Mouse (Mus musculus) gastrocnemius, postnatal 36 days (tissue): ENCODE data around the gene Mylk4. TPM values are rescaled to one million over a fixed set of nuclear protein-coding genes. Genes with fewer than 3 reads are reported as not detected.
A peak's percentile ranks its signal among the peaks of the same experiment; 100 is the strongest.

Experiments used
- DNase-seq, 2 experiments: peaks; one replicate each; pipeline ENCODE4 v3.0.0; 2022
- intact Hi-C: fragments of 180-260 bp; cut with DNase I; formaldehyde crosslinking; loops from one replicate; pipeline ENCODE4 v1.15.1; 2025
- total RNA-seq, 2 experiments: library from RNA; stranded (reverse); gene quantifications; 2 replicates each; pipeline ENCODE4 v1.2.3; 2021

The Mylk4 gene
- total RNA-seq, 2 experiments from 2014 or later = 1,458 to 1,785 TPM

GRCm38 (mm10) chr13:32719284-32719683 lies 64.5 kb downstream of the Mylk4 start:
- DNase-seq = no peak
- intact Hi-C loops = no loop called here

GRCm38 (mm10) chr13:32717709-32718108 lies 66.0 kb downstream of the Mylk4 start:
- intact Hi-C loops = no loop called here
- no peak for DNase-seq

- DNase-seq = no peak
Observed at GRCm38 (mm10) chr13:32712568-32712967, 71.2 kb downstream of the Mylk4 start.

GRCm38 (mm10) chr13:32707894-32708293 lies 75.9 kb downstream of the Mylk4 start:
- intact Hi-C loops = no loop called here
- no peak for DNase-seq

More at GRCm38 (mm10) chr13:32712568-32712967, 71.2 kb downstream of the Mylk4 start:
- intact Hi-C loops = no loop called here

GRCm38 (mm10) chr13:32706651-32707288 lies 77.0 kb downstream of the Mylk4 start:
- intact Hi-C loops = no loop called here
- DNase-seq = no peak

GRCm38 (mm10) chr13:32705315-32705714 lies 78.4 kb downstream of the Mylk4 start:
- no peak for DNase-seq
- intact Hi-C loops = no loop called here

- no peak for DNase-seq
Observed at GRCm38 (mm10) chr13:32704911-32705310, 78.8 kb downstream of the Mylk4 start.

GRCm38 (mm10) chr13:32701564-32701963 lies 82.2 kb downstream of the Mylk4 start:
- intact Hi-C loops = no loop called here
- DNase-seq = no peak

More at GRCm38 (mm10) chr13:32704911-32705310, 78.8 kb downstream of the Mylk4 start:
- intact Hi-C loops = no loop called here

- no peak for DNase-seq
- intact Hi-C loops = no loop called here
Observed at GRCm38 (mm10) chr13:32699376-32699775, 84.4 kb downstream of the Mylk4 start.

- no peak for DNase-seq
- intact Hi-C loops = no loop called here
Observed at GRCm38 (mm10) chr13:32698956-32699355, 84.8 kb downstream of the Mylk4 start.

GRCm38 (mm10) chr13:32693886-32694455 lies 89.8 kb downstream of the Mylk4 start:
- no peak for DNase-seq
- intact Hi-C loops = no loop called here

- intact Hi-C loops = no loop called here
- no peak for DNase-seq
Observed at GRCm38 (mm10) chr13:32692563-32692962, 91.2 kb downstream of the Mylk4 start.

GRCm38 (mm10) chr13:32690279-32690678 lies 93.5 kb downstream of the Mylk4 start:
- no peak for DNase-seq
- intact Hi-C loops = no loop called here

GRCm38 (mm10) chr13:32680868-32681515 lies 102.8 kb downstream of the Mylk4 start:
- intact Hi-C loops = loop anchor here (5.0 kb wide), 3 partner anchors 264 to 879 kb away; no protein-coding TSS in a partner anchor
- peak in 1 of 2 experiments; percentile 56 for DNase-seq

- DNase-seq = no peak
- intact Hi-C loops = loop anchor here (5.0 kb wide), 3 partner anchors 263 to 878 kb away; no protein-coding TSS in a partner anchor
Observed at GRCm38 (mm10) chr13:32680121-32680551, 103.6 kb downstream of the Mylk4 start.

GRCm38 (mm10) chr13:32678998-32679397 lies 104.8 kb downstream of the Mylk4 start:
- DNase-seq = no peak

GRCm38 (mm10) chr13:32670782-32671181 lies 113.0 kb downstream of the Mylk4 start:
- no peak for DNase-seq
- intact Hi-C loops = no loop called here

More at GRCm38 (mm10) chr13:32678998-32679397, 104.8 kb downstream of the Mylk4 start:
- intact Hi-C loops = loop anchor here (5.0 kb wide), 1 partner anchor 187 kb away; no protein-coding TSS in a partner anchor

GRCm38 (mm10) chr13:32668296-32668695 lies 115.5 kb downstream of the Mylk4 start:
- DNase-seq = peak in 1 of 2 experiments; percentile 28
- intact Hi-C loops = loop anchor here (10.0 kb wide), 1 partner anchor 253 kb away; no protein-coding TSS in a partner anchor

- intact Hi-C loops = loop anchor here (10.0 kb wide), 1 partner anchor 253 kb away; no protein-coding TSS in a partner anchor
- DNase-seq = no peak
Observed at GRCm38 (mm10) chr13:32667386-32667785, 116.4 kb downstream of the Mylk4 start.

GRCm38 (mm10) chr13:32662041-32662440 lies 121.7 kb downstream of the Mylk4 start:
- intact Hi-C loops = loop anchor here (5.0 to 10.0 kb wide), 3 partner anchors 165 to 860 kb away; no protein-coding TSS in a partner anchor
- DNase-seq = no peak

GRCm38 (mm10) chr13:32660294-32660693 lies 123.5 kb downstream of the Mylk4 start:
- intact Hi-C loops = loop anchor here (5.0 to 10.0 kb wide), 3 partner anchors 163 to 858 kb away; no protein-coding TSS in a partner anchor
- peak in 1 of 2 experiments; percentile 29 for DNase-seq
